Mouse (Mus musculus): ENCODE measurements around the gene Apobec1.
"Not testable (repeated sequence)": the region's sequence is repeated elsewhere in the genome, so short reads cannot be mapped to it uniquely, and the experiment has no call there.

The Apobec1 gene

GRCm38 (mm10) chr6:122602242-122602991, at the start of gene Apobec1:
Gene Apobec1 (minus strand): TSS chr6:122602444.
- DNase-seq: peak; percentile 73 to 83

GRCm38 (mm10) chr6:122650398-122650980, 48.2 kb upstream of the Apobec1 start:
- DNase-seq: no peak

GRCm38 (mm10) chr6:122649903-122650302, 47.7 kb upstream of the Apobec1 start:
- no peak for DNase-seq

GRCm38 (mm10) chr6:122644196-122644595, 42.0 kb upstream of the Apobec1 start:
- DNase-seq: not testable (repeated sequence)

GRCm38 (mm10) chr6:122637566-122637965, 35.3 kb upstream of the Apobec1 start:
- DNase-seq: not testable (repeated sequence)

GRCm38 (mm10) chr6:122636666-122637065, 34.4 kb upstream of the Apobec1 start:
- no peak for DNase-seq

- DNase-seq: no peak
These were observed 33.1 kb upstream of the Apobec1 start for GRCm38 (mm10) chr6:122635315-122635714.

GRCm38 (mm10) chr6:122633411-122633810, 31.2 kb upstream of the Apobec1 start:
- peak; percentile 24 to 47 for DNase-seq

- no peak for DNase-seq
These were observed 25.3 kb upstream of the Apobec1 start for GRCm38 (mm10) chr6:122627469-122628108.

GRCm38 (mm10) chr6:122626110-122626509, 23.9 kb upstream of the Apobec1 start, which contains the start of gene Dppa3:
Gene Dppa3 (plus strand): TSS chr6:122626410.
- no peak for DNase-seq

- DNase-seq: no peak
These were observed 22.9 kb upstream of the Apobec1 start for GRCm38 (mm10) chr6:122625156-122625555.

- no peak for DNase-seq
These were observed 22.2 kb upstream of the Apobec1 start for GRCm38 (mm10) chr6:122624480-122624879.

- no peak for DNase-seq
These were observed 18.8 kb upstream of the Apobec1 start for GRCm38 (mm10) chr6:122621066-122621465.

- DNase-seq: no peak
These were observed 13.8 kb upstream of the Apobec1 start for GRCm38 (mm10) chr6:122616022-122616421.

GRCm38 (mm10) chr6:122614047-122614446, 11.8 kb upstream of the Apobec1 start:
- DNase-seq: peak; percentile 24 to 40

- DNase-seq: no peak
These were observed 10.2 kb upstream of the Apobec1 start for GRCm38 (mm10) chr6:122612426-122612825.

- DNase-seq: no peak
These were observed 7.5 kb upstream of the Apobec1 start, which contains the start of gene Gdf3 for GRCm38 (mm10) chr6:122609771-122610170. Gene Gdf3 (minus strand): TSS chr6:122610087.

- DNase-seq: no peak
These were observed 7.1 kb upstream of the Apobec1 start for GRCm38 (mm10) chr6:122609377-122609728.

- no peak for DNase-seq
These were observed 6.5 kb upstream of the Apobec1 start for GRCm38 (mm10) chr6:122608434-122609376.

- no peak for DNase-seq
These were observed 5.5 kb upstream of the Apobec1 start for GRCm38 (mm10) chr6:122607700-122608099.

GRCm38 (mm10) chr6:122606661-122607060, 4.4 kb upstream of the Apobec1 start:
- no peak for DNase-seq

GRCm38 (mm10) chr6:122605483-122605882, 3.2 kb upstream of the Apobec1 start:
- no peak for DNase-seq

- DNase-seq: no peak
These were observed 2.0 kb upstream of the Apobec1 start for GRCm38 (mm10) chr6:122604260-122604659.

All from kidney, postnatal 4 days (tissue).